Mouse (Mus musculus): ENCODE measurements at regions not wholly inside any gene's neighbourhood (a gene's known extent, or its start where the extent isn't known, plus 50 kb on each side); places are given as distances from the start of the nearest gene placed in this dataset.
"Not testable (repeated sequence)": the region's sequence is repeated elsewhere in the genome, so short reads cannot be mapped to it uniquely, and the experiment has no call there.

DNA sequence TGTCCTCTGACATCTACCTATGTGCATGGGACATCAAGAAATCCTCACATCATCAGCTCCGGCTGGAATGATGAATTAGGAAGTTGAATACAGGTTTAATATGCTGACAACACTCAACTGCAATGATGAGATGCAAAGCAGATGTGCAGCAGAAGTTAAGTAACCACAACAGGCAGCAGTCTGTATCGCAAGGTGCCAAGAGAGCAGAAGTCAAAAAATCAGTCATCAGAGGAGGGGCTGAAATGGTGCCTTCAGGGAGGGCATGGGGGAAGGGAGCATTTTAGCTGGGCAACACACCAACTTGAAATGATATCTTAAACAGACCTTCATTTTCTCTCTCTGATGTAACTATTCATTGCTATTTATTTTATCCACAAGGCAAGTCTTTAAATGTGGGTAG is 152.3 kb upstream of the Fundc1 start:
- no peaks in the 10 kb centered on the region for H3K9me3 ChIP-seq (ENCODE audit: control insufficient read depth, low read length)
- H3K9ac ChIP-seq (ENCODE audit: low read depth, low read length): no peak overlapping the region
- H3K4me1 ChIP-seq (ENCODE audit: control insufficient read depth, insufficient read depth, low read depth, low read length): no peaks in the 10 kb centered on the region
- no peak for ATAC-seq
- H3K4me2 ChIP-seq (ENCODE audit: low read length): no peak overlapping the region
- 67% methylated on average over 2 of the region's 2 CpGs for WGBS
- H3K4me3 ChIP-seq (ENCODE audit: low read length): no peak overlapping the region
- H3K36me3 ChIP-seq (ENCODE audit: control insufficient read depth, insufficient read depth, low read length): no peaks in the 10 kb centered on the region
- no peaks in the 10 kb centered on the region for H3K27me3 ChIP-seq (replicated peaks; ENCODE audit: control insufficient read depth, insufficient read depth, low read length)
- H3K27ac ChIP-seq (ENCODE audit: low read depth, low read length): no peak overlapping the region

DNA sequence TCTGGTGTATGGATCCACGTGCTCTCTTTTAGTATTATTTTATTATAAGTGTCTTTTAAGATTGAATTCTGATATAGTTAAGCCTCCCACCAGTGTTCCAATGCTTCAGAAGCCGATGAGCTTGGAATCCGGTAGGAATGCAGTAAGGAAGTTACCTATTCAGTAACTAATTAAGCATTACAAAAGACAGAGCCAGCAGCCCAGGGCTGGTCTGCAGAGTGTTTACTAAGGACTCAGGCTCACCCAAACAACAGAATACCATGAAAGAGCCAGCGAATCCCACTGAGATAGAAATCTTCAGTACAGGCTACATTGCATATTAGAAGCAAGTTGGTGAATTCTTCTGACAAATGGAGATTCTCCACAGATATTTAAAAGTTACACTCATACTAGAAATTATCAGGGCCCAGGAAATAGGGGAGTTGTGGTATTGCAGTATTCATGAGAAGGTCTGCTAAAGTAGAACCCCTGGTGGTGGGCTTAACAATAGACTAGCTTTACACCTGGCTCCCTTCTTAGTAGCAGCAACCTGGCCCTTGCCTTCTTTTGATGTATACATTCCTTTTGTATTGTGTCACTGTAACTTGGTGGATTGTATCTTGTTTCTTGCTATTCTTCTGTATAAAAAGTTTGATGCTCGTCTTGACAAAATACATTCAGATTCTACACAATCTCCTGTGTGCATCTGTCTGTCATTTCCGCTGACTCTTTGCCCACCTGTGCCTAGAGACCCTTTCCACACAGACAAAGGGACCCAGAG is 149.9 kb upstream of the Fundc1 start:
- H3K4me1 ChIP-seq (ENCODE audit: control insufficient read depth, insufficient read depth, low read depth, low read length); H3K9ac ChIP-seq (ENCODE audit: low read depth, low read length); ATAC-seq; H3K4me3 ChIP-seq (ENCODE audit: low read length); H3K4me2 ChIP-seq (ENCODE audit: low read length); H3K9me3 ChIP-seq (ENCODE audit: control insufficient read depth, low read length); H3K36me3 ChIP-seq (ENCODE audit: control insufficient read depth, insufficient read depth, low read length); H3K27ac ChIP-seq (ENCODE audit: low read depth, low read length); H3K27me3 ChIP-seq (replicated peaks; ENCODE audit: control insufficient read depth, insufficient read depth, low read length): not testable (repeated sequence)
- 75% methylated on average over 6 of the region's 6 CpGs for WGBS

DNA sequence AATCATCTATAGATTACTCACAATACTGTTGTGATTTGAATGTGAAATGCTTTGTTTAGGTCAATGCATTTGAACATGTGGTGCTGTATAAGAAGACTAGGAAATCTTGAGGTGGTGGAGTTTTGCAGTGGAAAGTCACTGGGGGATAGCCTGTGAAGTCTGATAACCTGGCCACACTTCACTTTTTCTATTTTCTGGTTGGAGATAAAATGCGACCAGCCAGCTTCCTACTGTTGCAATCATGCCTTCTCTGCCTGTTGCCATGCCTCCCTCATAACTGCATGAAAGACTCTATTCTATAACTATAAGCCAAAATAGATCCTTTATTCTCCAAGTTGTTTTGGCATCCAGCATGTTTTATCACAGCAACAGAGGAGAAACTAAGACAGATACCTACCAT is 142.4 kb upstream of the Fundc1 start:
- Histone ChIP-seq H3K36me3 (ENCODE audit: control insufficient read depth, insufficient read depth, low read length) (no peaks in the 10 kb centered on the region), H3K4me1 (ENCODE audit: control insufficient read depth, insufficient read depth, low read depth, low read length) (no peaks in the 10 kb centered on the region), H3K27ac (ENCODE audit: low read depth, low read length) (no peak overlapping the region), H3K9me3 (ENCODE audit: control insufficient read depth, low read length) (no peaks in the 10 kb centered on the region), H3K4me2 (ENCODE audit: low read length) (no peak overlapping the region), H3K4me3 (ENCODE audit: low read length) (no peak overlapping the region), H3K27me3 (replicated peaks; ENCODE audit: control insufficient read depth, insufficient read depth, low read length) (no peaks in the 10 kb centered on the region), H3K9ac (ENCODE audit: low read depth, low read length) (no peak overlapping the region)
- WGBS: 71% methylated on average over 1 of the region's 1 CpGs
- no peak for ATAC-seq

DNA sequence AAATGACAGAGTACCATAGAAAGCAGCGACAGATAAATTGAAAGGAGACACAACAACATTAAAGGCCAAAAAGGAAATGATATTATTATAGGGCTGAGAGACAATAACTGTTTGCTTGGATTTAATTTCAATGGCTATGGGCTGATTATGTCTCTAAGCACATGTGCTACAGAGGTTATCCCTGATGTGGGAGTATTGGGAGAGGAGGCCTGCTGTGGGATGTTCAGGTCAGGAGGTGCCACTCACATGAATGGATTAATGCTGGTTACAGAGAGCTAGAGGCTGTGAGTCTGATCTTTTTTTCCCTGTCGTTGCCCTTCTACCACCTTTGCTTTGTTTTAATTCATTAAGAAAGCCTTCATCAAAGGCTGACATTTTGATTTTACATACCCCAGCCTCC is 140.8 kb upstream of the Fundc1 start:
- Histone ChIP-seq H3K27ac (ENCODE audit: low read depth, low read length) (no peak overlapping the region), H3K4me1 (ENCODE audit: control insufficient read depth, insufficient read depth, low read depth, low read length) (no peaks in the 10 kb centered on the region), H3K4me2 (ENCODE audit: low read length) (no peak overlapping the region), H3K27me3 (replicated peaks; ENCODE audit: control insufficient read depth, insufficient read depth, low read length) (no peaks in the 10 kb centered on the region), H3K36me3 (ENCODE audit: control insufficient read depth, insufficient read depth, low read length) (no peaks in the 10 kb centered on the region), H3K9ac (ENCODE audit: low read depth, low read length) (no peak overlapping the region), H3K9me3 (ENCODE audit: control insufficient read depth, low read length) (no peaks in the 10 kb centered on the region), H3K4me3 (ENCODE audit: low read length) (no peak overlapping the region)
- WGBS: 59% methylated on average over 2 of the region's 2 CpGs
- no peak for ATAC-seq

DNA sequence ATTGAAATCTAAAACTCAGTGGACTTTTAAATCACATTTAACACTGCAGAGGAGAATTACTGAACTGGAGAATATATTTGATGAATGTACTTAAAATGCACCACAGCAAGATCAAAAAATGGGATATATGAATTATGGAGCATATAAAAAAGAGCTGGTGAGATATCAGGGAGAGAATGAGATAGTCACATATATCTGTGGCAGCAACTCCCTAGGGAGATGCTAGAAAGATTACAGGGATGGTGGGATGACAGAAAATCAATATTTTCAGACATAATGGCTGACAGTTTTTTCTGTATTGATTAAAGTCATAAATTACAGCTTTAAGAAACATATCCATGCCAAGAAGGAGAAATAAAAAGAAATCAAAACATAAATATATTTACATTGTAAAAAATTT is 140.3 kb upstream of the Fundc1 start:
- Histone ChIP-seq H3K4me2 (ENCODE audit: low read length) (no peak overlapping the region), H3K4me1 (ENCODE audit: control insufficient read depth, insufficient read depth, low read depth, low read length) (no peaks in the 10 kb centered on the region), H3K27ac (ENCODE audit: low read depth, low read length) (no peak overlapping the region), H3K36me3 (ENCODE audit: control insufficient read depth, insufficient read depth, low read length) (no peaks in the 10 kb centered on the region), H3K27me3 (replicated peaks; ENCODE audit: control insufficient read depth, insufficient read depth, low read length) (no peaks in the 10 kb centered on the region), H3K9me3 (ENCODE audit: control insufficient read depth, low read length) (no peaks in the 10 kb centered on the region), H3K9ac (ENCODE audit: low read depth, low read length) (no peak overlapping the region), H3K4me3 (ENCODE audit: low read length) (no peak overlapping the region)
- no peak for ATAC-seq
